Mouse (Mus musculus) C2C12 (cell line): ENCODE measurements at regions not wholly inside any gene's neighbourhood (a gene's known extent, or its start where the extent isn't known, plus 50 kb on each side); places are given as distances from the start of the nearest gene placed in this dataset.

Source experiments
- H3K27me3 ChIP-seq: one replicate; pipeline ENCODE4 v1.6.1; 2011; ENCODE audit not compliant: control insufficient read depth, insufficient read depth, insufficient read length
- H3K36me3 ChIP-seq: one replicate; pipeline ENCODE4 v1.6.1; 2011; ENCODE audit not compliant: control insufficient read depth, insufficient read depth
- H3K4me3 ChIP-seq: one replicate; pipeline ENCODE4 v1.5.1; 2011; ENCODE audit warnings: mild to moderate bottlenecking, control low read depth; ENCODE audit not compliant: poor library complexity, insufficient read depth, severe bottlenecking
- H3K79me2 ChIP-seq: one replicate; pipeline ENCODE4 v1.6.1; 2011; ENCODE audit not compliant: control insufficient read depth, insufficient read depth
- H3K79me3 ChIP-seq: one replicate; pipeline ENCODE4 v1.6.1; 2011; ENCODE audit warnings: low read depth, control low read depth
- H3ac ChIP-seq: one replicate; pipeline ENCODE3; 2011; ENCODE audit warnings: low read depth; ENCODE audit not compliant: control insufficient read depth, insufficient read length
- CEBPB ChIP-seq: IDR thresholded peaks from one replicate; pipeline ENCODE4 v1.6.1; 2011; ENCODE audit warnings: low read depth, mild to moderate bottlenecking, control low read depth, moderate library complexity
- CTCF ChIP-seq: IDR thresholded peaks from one replicate; pipeline ENCODE4 v1.5.1; 2011; ENCODE audit not compliant: control insufficient read depth, insufficient read depth, insufficient read length
- FOSL1 ChIP-seq: IDR thresholded peaks from one replicate; pipeline ENCODE4 v1.8.0; 2011; ENCODE audit warnings: mild to moderate bottlenecking, low read length; ENCODE audit not compliant: poor library complexity, insufficient read depth, severe bottlenecking
- MAX ChIP-seq: IDR thresholded peaks from one replicate; pipeline ENCODE4 v1.6.1; 2011; ENCODE audit warnings: mild to moderate bottlenecking, control low read depth
- MYOD1 ChIP-seq: IDR thresholded peaks from one replicate; pipeline ENCODE4 v1.6.1; 2011; ENCODE audit warnings: low read depth; ENCODE audit not compliant: control insufficient read depth, insufficient read length
- MYOG ChIP-seq: IDR thresholded peaks from one replicate; pipeline ENCODE4 v1.6.1; 2011; ENCODE audit not compliant: control insufficient read depth, insufficient read length; ENCODE audit errors: extremely low read depth
- USF1 ChIP-seq: IDR thresholded peaks from one replicate; pipeline ENCODE4 v1.6.1; 2011; ENCODE audit warnings: low read depth, mild to moderate bottlenecking, control low read depth, moderate library complexity

- Histone ChIP-seq H3K36me3 (no peaks in the 10 kb centered on the region), H3ac (no peak overlapping the region), H3K79me3 (no peaks in the 10 kb centered on the region), H3K27me3 (no peaks in the 10 kb centered on the region), H3K79me2 (no peaks in the 10 kb centered on the region), H3K4me3 (no peak overlapping the region)
- TF ChIP-seq CTCF (no peak), CEBPB (no peak), FOSL1 (no peak), MAX (no peak), MYOG (no peak), USF1 (no peak), MYOD1 (no peak)
These were observed 320.4 kb downstream of the Synb start for GRCm38 (mm10) chr14:68973636-68974101.

GRCm38 (mm10) chr14:68966758-68967157, 327.3 kb downstream of the Synb start:
- Histone ChIP-seq H3K4me3 (no peak overlapping the region), H3K36me3 (no peaks in the 10 kb centered on the region), H3K79me3 (no peaks in the 10 kb centered on the region), H3K27me3 (no peaks in the 10 kb centered on the region), H3K79me2 (no peaks in the 10 kb centered on the region), H3ac (no peak overlapping the region)
- TF ChIP-seq FOSL1 (no peak), USF1 (no peak), MYOD1 (no peak), CTCF (no peak), MAX (no peak), MYOG (no peak), CEBPB (no peak)

GRCm38 (mm10) chr14:68954577-68955460, 339.3 kb downstream of the Synb start:
- TF ChIP-seq FOSL1 (peak; percentile 71), USF1 (no peak), MYOD1 (no peak), MAX (no peak), CTCF (no peak), CEBPB (no peak), MYOG (no peak)
- H3ac ChIP-seq, result no peak overlapping the region
- no peak overlapping the region for H3K4me3 ChIP-seq
- H3K27me3 ChIP-seq, result no peaks in the 10 kb centered on the region
- H3K79me2 ChIP-seq, result no peaks in the 10 kb centered on the region
- no peaks in the 10 kb centered on the region for H3K79me3 ChIP-seq
- no peaks in the 10 kb centered on the region for H3K36me3 ChIP-seq

GRCm38 (mm10) chr14:68945906-68946305, 348.2 kb downstream of the Synb start:
- no peaks in the 10 kb centered on the region for H3K36me3 ChIP-seq
- H3K4me3 ChIP-seq, result no peak overlapping the region
- H3K79me2 ChIP-seq, result no peaks in the 10 kb centered on the region
- no peaks in the 10 kb centered on the region for H3K27me3 ChIP-seq
- H3K79me3 ChIP-seq, result no peaks in the 10 kb centered on the region
- no peak for TF ChIP-seq MYOD1
- TF ChIP-seq CEBPB, result no peak
- TF ChIP-seq CTCF, result no peak
- TF ChIP-seq USF1, result no peak
- TF ChIP-seq MAX, result no peak
- no peak for TF ChIP-seq MYOG
- no peak for TF ChIP-seq FOSL1
- no peak overlapping the region for H3ac ChIP-seq

GRCm38 (mm10) chr14:68945434-68945833, 348.7 kb downstream of the Synb start:
- H3K4me3 ChIP-seq, result no peak overlapping the region
- no peak overlapping the region for H3ac ChIP-seq
- H3K36me3 ChIP-seq, result no peaks in the 10 kb centered on the region
- H3K27me3 ChIP-seq, result no peaks in the 10 kb centered on the region
- no peaks in the 10 kb centered on the region for H3K79me3 ChIP-seq
- TF ChIP-seq CTCF (no peak), MYOG (no peak), MYOD1 (no peak), USF1 (no peak), CEBPB (no peak), FOSL1 (no peak), MAX (no peak)
- H3K79me2 ChIP-seq, result no peaks in the 10 kb centered on the region

GRCm38 (mm10) chr14:68941759-68942158, 352.3 kb downstream of the Synb start:
- H3K36me3 ChIP-seq, result no peaks in the 10 kb centered on the region
- no peaks in the 10 kb centered on the region for H3K79me3 ChIP-seq
- TF ChIP-seq CEBPB, result no peak
- no peak for TF ChIP-seq FOSL1
- H3K27me3 ChIP-seq, result no peaks in the 10 kb centered on the region
- H3ac ChIP-seq, result no peak overlapping the region
- no peaks in the 10 kb centered on the region for H3K79me2 ChIP-seq
- H3K4me3 ChIP-seq, result no peak overlapping the region
